Mouse (Mus musculus): ENCODE results near the gene Has3.

GRCm38 (mm10) chr8:106828921-106829320, 41.1 kb upstream of the Has3 start:
- TF ChIP-seq CTCF (IDR thresholded peaks at IDR 0.05; ENCODE audit: borderline replicate concordance, insufficient read depth, low read length) (no peak), POLR2A (IDR thresholded peaks at IDR 0.05; ENCODE audit: low read depth, low read length) (no peak)

Data from embryonic fibroblast, embryonic 13.5 days (primary cell).